Mouse (Mus musculus) testis, adult 2 months (tissue): ENCODE data around the gene Gnat3. TPM values are rescaled to one million over a fixed set of nuclear protein-coding genes. Genes with fewer than 3 reads are reported as not detected.

Source experiments
- H3K27ac ChIP-seq: fragments of 200-500 bp; 2 replicates; pipeline ENCODE4 v1.5.1; 2012; ENCODE audit warnings: low read depth, low read length; ENCODE audit not compliant: control insufficient read depth, insufficient read depth
- H3K27me3 ChIP-seq: fragments of 200-500 bp; 2 replicates; pipeline ENCODE4 v1.6.1; 2012; ENCODE audit warnings: mild to moderate bottlenecking, low read length, moderate library complexity; ENCODE audit not compliant: control insufficient read depth, insufficient read depth
- H3K36me3 ChIP-seq: fragments of 200-500 bp; 2 replicates; pipeline ENCODE4 v1.6.1; 2012; ENCODE audit warnings: mild to moderate bottlenecking, low read length; ENCODE audit not compliant: control insufficient read depth, insufficient read depth
- H3K4me1 ChIP-seq: fragments of 200-500 bp; 2 replicates; pipeline ENCODE4 v1.6.1; 2012; ENCODE audit warnings: low read length; ENCODE audit not compliant: control insufficient read depth, insufficient read depth
- H3K4me3 ChIP-seq: fragments of 200-500 bp; 2 replicates; pipeline ENCODE4 v1.5.1; 2012; ENCODE audit warnings: low read depth, mild to moderate bottlenecking, low read length, moderate library complexity, mixed read lengths; ENCODE audit not compliant: control insufficient read depth
- CTCF ChIP-seq: fragments of 200-500 bp; IDR thresholded peaks from 2 replicates; pipeline ENCODE4 v1.5.1; 2012; ENCODE audit warnings: low read depth, mild to moderate bottlenecking, inconsistent platforms, low read length, moderate library complexity; ENCODE audit not compliant: control insufficient read depth, insufficient read depth, insufficient replicate concordance
- POLR2A ChIP-seq: fragments of 200-500 bp; IDR thresholded peaks from 2 replicates; pipeline ENCODE4 v1.6.1; 2012; ENCODE audit warnings: low read depth, mild to moderate bottlenecking, inconsistent platforms, low read length, moderate library complexity; ENCODE audit not compliant: control insufficient read depth
- polyA plus RNA-seq: library from polyadenylated mRNA; depleted of rRNA; stranded (reverse); fragments of >200 nt; gene quantifications from 2 replicates; pipeline ENCODE4 v1.2.3, GENCODE M21; 2012

The Gnat3 gene
- polyA plus RNA-seq, 1 experiment: not detected

DNA sequence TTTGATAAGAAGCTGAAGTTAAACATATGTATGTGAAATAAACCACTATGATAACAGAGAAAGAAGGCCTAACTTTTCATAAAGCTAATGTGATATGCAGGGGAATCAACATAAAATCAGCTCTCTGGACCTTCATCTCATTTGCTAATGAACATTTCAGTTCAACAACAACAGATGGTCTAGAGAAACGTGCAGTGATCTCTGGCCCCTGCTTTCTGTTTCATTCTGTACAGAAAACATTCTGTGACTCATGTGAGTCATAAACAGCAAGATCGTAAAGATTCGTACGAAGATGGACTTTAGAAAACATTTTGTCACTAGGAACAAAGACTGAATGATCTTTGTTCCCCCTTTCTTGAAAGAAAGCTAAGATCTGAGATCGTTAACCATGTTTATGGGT is 48.0 kb downstream of the Gnat3 start:
- H3K36me3 ChIP-seq: no peaks in the 10 kb centered on the region
- no peak overlapping the region for H3K4me3 ChIP-seq
- no peak overlapping the region for H3K27ac ChIP-seq
- H3K4me1 ChIP-seq: no peaks in the 10 kb centered on the region; the same call in 1 of the 2 replicates
- TF ChIP-seq POLR2A (no peak), CTCF (no peak)
- no peaks in the 10 kb centered on the region for H3K27me3 ChIP-seq

DNA sequence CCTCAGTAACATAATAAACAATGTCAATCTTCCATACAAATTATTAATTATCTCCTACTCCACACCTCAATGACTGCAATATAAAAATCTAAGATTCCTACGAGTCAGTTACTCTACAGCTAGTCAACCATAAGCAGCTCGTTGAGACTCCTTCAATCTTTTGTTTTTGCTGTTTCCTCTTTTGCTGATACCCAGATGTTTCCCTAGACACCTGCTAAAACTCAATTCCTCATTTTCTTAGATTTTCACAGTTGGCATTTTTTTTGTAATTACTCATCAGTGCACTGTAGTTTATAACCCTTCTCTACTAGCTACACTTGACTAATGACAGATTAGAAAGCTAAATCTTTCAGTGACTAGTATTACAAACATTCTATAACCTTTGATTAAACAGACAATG is 50.8 kb downstream of the Gnat3 start:
- no peak for TF ChIP-seq CTCF
- no peak for TF ChIP-seq POLR2A
- no peak overlapping the region for H3K4me3 ChIP-seq
- no peaks in the 10 kb centered on the region for H3K27me3 ChIP-seq
- H3K27ac ChIP-seq: no peak overlapping the region
- no peaks in the 10 kb centered on the region for H3K36me3 ChIP-seq
- no peaks in the 10 kb centered on the region for H3K4me1 ChIP-seq

DNA sequence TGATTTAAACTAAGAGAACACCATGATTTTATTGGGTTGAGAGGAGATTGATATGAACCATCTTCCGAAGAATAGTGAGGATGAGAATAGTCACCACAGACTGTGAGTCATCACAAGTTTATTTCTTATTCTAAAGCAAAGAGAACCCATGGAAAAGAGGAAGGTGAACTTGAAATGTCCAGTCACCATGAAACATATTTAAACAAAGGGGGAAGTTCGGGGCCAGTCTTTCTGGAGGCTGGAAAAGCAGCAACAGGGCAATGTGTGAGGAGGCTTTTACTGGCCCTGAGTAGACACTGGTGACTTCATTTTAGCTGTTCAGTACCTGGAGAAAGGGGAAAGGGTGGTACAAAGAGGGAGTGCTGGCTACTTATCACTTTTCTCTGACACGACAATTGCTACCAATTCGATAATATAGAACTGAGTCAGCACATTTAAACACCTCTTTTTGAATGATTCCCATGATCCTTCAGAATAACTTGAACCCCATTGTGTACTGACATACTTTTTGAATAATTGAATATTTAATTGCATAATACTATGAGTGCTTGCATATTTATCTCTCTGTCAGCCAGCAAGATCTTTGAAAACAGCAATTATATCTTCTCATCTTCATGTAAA is 52.0 kb downstream of the Gnat3 start:
- no peaks in the 10 kb centered on the region for H3K36me3 ChIP-seq
- TF ChIP-seq CTCF: no peak
- no peak for TF ChIP-seq POLR2A
- no peak overlapping the region for H3K27ac ChIP-seq
- no peaks in the 10 kb centered on the region for H3K4me1 ChIP-seq
- no peak overlapping the region for H3K4me3 ChIP-seq
- H3K27me3 ChIP-seq: no peaks in the 10 kb centered on the region

DNA sequence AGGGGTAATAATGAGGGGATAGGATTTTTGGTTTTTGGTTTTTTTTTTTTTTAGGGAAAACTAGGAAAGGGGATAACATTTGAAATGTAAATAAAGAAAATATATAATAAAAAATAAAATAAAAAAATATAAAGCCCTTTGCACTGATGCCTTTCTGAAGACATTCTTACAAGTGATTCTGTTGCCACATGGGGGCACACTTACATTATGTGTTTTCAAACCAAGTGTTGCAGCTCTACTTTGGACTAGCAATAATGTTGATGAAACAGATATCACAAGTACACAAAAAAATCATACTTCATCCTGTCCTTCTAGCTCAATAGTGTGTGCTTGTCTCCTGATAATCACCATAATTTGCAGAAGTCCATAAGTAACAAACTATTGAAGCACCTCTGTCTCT is 61.0 kb downstream of the Gnat3 start:
- H3K27ac ChIP-seq: no peak overlapping the region
- no peak for TF ChIP-seq CTCF
- TF ChIP-seq POLR2A: no peak

DNA sequence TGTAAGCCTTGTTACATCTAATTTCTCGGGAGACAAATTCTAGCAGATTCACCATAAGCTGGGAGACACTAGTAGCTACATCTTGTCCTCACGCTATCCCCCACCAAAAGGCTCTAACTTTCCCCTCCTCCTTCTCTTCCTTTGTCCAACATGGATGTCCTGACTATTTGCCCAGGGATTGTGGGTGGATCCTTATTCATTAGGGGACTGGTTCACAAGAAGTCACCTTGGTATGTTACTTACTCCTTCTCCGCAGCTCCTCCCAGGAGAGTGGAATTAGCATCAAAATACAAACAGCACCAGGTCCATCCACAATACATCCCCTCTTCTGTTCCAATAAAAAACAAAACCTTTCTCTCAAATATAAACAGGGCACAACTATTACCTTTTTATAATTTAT is 65.2 kb downstream of the Gnat3 start:
- no peaks in the 10 kb centered on the region for H3K4me1 ChIP-seq
- H3K27me3 ChIP-seq: no peaks in the 10 kb centered on the region
- TF ChIP-seq CTCF: no peak
- TF ChIP-seq POLR2A: no peak

More for the DNA sequence above, 61.0 kb downstream of the Gnat3 start:
- Histone ChIP-seq H3K36me3 (no peaks in the 10 kb centered on the region), H3K27me3 (no peaks in the 10 kb centered on the region), H3K4me3 (no peak overlapping the region), H3K4me1 (no peaks in the 10 kb centered on the region)

DNA sequence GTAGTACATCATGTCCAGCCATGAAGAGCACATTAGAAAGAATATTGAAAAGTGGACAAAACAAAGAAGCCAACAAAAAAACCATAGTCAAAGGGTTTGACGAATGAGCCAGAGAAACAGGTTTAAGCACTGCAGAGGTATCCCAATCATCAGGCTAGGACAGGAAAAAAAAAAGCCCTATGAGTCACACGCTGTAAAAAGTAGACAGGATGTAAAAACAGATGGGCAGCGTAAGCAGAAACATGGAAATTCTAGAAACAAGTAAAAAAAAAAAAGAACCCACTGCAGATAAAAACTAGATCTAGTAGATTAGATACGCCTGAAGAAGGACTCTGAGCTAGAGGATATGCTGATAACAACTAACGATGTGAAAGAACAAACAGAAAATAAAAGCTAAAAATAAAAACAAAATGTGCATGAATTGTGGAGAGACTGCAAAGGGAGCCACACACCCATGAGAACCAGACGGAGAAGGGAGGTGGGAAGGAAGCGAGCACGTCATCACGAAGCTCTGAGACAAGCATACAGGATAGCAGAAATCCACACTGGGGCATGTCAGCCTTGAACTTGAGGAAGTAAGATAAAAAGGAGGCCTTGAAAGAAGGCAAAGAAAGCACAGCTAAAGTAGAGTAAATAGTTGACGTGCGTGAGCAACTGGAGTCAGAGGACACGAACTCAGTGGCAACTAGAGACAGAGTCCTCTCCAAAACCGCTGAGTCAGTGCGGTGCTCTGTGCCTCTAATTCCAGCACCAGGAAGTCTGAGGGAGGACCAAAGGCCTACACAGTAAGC is 73.7 kb downstream of the Gnat3 start:
- Histone ChIP-seq H3K27me3 (no peaks in the 10 kb centered on the region), H3K4me1 (peaks cover 2% of the 10 kb centered on the region; the same call in 1 of the 2 replicates), H3K27ac (peak overlapping the region; percentile 36; the same call in 1 of the 2 replicates), H3K4me3 (no peak overlapping the region), H3K36me3 (no peaks in the 10 kb centered on the region)
- TF ChIP-seq CTCF: no peak
- TF ChIP-seq POLR2A: no peak

More for the DNA sequence above, 65.2 kb downstream of the Gnat3 start:
- no peak overlapping the region for H3K4me3 ChIP-seq
- H3K27ac ChIP-seq: no peak overlapping the region
- H3K36me3 ChIP-seq: no peaks in the 10 kb centered on the region

DNA sequence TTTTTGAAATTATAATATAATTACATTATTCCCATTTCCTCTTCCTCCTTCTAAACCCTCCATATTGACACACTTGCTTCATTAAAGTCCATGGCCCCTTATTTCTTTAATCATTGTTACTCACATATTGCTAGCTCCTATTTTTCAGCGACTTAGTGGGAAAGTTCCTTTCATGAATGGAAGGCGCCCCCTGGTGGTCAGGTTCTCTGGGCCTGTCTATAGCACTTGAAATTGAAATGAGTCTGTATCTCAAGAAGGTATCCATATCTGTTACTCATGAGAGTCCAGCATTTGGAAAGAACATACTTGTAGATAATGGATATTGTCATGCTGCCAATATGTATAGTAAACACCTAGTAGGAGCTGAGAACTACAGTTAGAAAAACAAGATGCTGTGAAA is 80.7 kb downstream of the Gnat3 start:
- H3K27ac ChIP-seq: no peak overlapping the region

DNA sequence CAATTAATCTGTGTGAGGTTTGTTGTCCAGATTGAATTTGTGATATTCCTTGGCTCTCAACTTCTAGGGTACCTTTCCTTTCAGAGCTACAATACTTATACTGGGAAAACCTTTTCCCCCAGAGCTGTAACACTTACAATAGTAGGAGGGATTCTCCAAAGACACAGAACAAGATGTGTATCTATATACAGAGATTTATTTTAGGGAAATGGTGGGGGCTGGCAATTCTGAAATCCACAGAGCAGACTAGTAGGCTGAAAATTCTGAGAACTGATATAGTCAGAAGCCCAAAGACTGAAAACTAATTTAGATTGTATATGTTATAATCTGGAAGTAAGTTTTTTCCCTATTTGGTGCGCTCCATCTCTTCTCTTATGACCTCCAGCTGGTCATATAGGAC is 86.5 kb downstream of the Gnat3 start:
- no peaks in the 10 kb centered on the region for H3K36me3 ChIP-seq
- no peak overlapping the region for H3K4me3 ChIP-seq
- H3K4me1 ChIP-seq: no peaks in the 10 kb centered on the region
- H3K27me3 ChIP-seq: no peaks in the 10 kb centered on the region
- no peak overlapping the region for H3K27ac ChIP-seq
- no peak for TF ChIP-seq POLR2A
- no peak for TF ChIP-seq CTCF

More for the DNA sequence above, 80.7 kb downstream of the Gnat3 start:
- H3K4me3 ChIP-seq: no peak overlapping the region
- no peaks in the 10 kb centered on the region for H3K36me3 ChIP-seq
- TF ChIP-seq POLR2A (no peak), CTCF (no peak)
- no peaks in the 10 kb centered on the region for H3K4me1 ChIP-seq
- no peaks in the 10 kb centered on the region for H3K27me3 ChIP-seq
